Mouse (Mus musculus): ENCODE results near the gene Fam131c.

GRCm38 (mm10) chr4:141351972-141352371, 16.0 kb upstream of the Fam131c start:
- TF ChIP-seq EP300 (IDR thresholded peaks at IDR 0.05; ENCODE audit: low read length) = no peak
- TF ChIP-seq MAFK (IDR thresholded peaks at IDR 0.05; ENCODE audit: insufficient replicate concordance, low read length) = no peak
- TF ChIP-seq CTCF (conservative IDR thresholded peaks at IDR 0.05 in 1 of 2, IDR thresholded peaks at IDR 0.05 in 1 of 2; ENCODE audit: low read depth in 2 of 2, low read length in 2 of 2) = no peak
- no peak for TF ChIP-seq MXI1 (IDR thresholded peaks at IDR 0.05; ENCODE audit: low read depth, low read length)
- no peak for TF ChIP-seq POLR2A (IDR thresholded peaks at IDR 0.05; ENCODE audit: low read depth, low read length)
- TF ChIP-seq JUND (conservative IDR thresholded peaks at IDR 0.05; ENCODE audit: low read depth, low read length) = no peak
- TF ChIP-seq USF1 (IDR thresholded peaks at IDR 0.05; ENCODE audit: low read depth, low read length) = no peak

All from CH12.LX (cell line).